Mouse (Mus musculus) liver, adult 2 months (tissue): Measurements from ENCODE around the gene Kif3b.

Source experiments
- CTCF ChIP-seq: fragments of 200-500 bp; IDR thresholded peaks from 2 replicates; pipeline ENCODE4 v1.5.1; 2011; ENCODE audit warnings: low read depth, low read length, control low read depth
- POLR2A ChIP-seq: fragments of 200-500 bp; IDR thresholded peaks from 2 replicates; pipeline ENCODE4 v1.6.1; 2011; ENCODE audit warnings: low read length, control low read depth; ENCODE audit not compliant: insufficient read depth; ENCODE audit errors: extremely low read depth

GRCm38 (mm10) chr2:153319036-153319643 is 27.9 kb downstream of the Kif3b start:
- TF ChIP-seq POLR2A (no peak), CTCF (no peak)
